ENCODE assay signal across 9 mouse cellular contexts in genomic region chr4:133449726-133450125, GRCm38 (mm10). TPM values are rescaled to one million over a fixed set of nuclear protein-coding genes. Genes with fewer than 3 reads are reported as not detected.
DNase-seq lines count a peak whose midpoint lies in the region; ATAC-seq and TF ChIP-seq lines count a peak whose summit lies in the region.
"Had no signal": no experiment of that assay in that cellular context is flagged by ENCODE, and none has a peak within 500 bp of the region (broad histone marks: within the 10 kb centered on the region; RNA-seq: fewer than 3 reads in every experiment).

No protein-coding gene starts in this region.

- no peak for TF ChIP-seq EP300 in CH12.LX (IDR thresholded peaks at IDR 0.05; ENCODE audit: low read length)

- H3K36me3 ChIP-seq in heart, embryonic 12.5 days = no peaks in the 10 kb centered on the region
- H3K36me3 ChIP-seq in CH12.LX (replicated peaks in 1 of 2; ENCODE audit: control insufficient read depth in 1 of 2, insufficient read depth in 1 of 2, low read length in 1 of 2) = no peaks in the 10 kb centered on the region
- H3K36me3 ChIP-seq in limb, embryonic 11.5 days (ENCODE audit: control insufficient read depth, insufficient read depth, low read length) = no peaks in the 10 kb centered on the region
- no peaks in the 10 kb centered on the region for H3K36me3 ChIP-seq in neural tube, embryonic 11.5 days (ENCODE audit: control insufficient read depth, insufficient read depth, low read length)

- peak; percentile 5 for TF ChIP-seq RAD21 in CH12.LX (IDR thresholded peaks at IDR 0.05; ENCODE audit: low read depth, low read length)

- no peak overlapping the region for H3K4me3 ChIP-seq in heart, embryonic 12.5 days
- no peak overlapping the region for H3K4me3 ChIP-seq in CH12.LX (replicated peaks in 1 of 3; ENCODE audit: low read depth in 2 of 3, low read length in 2 of 3, poor library complexity in 1 of 3)
- H3K4me3 ChIP-seq in limb, embryonic 11.5 days (ENCODE audit: low read depth, low read length) = no peak overlapping the region
- no peak overlapping the region for H3K4me3 ChIP-seq in neural tube, embryonic 11.5 days (ENCODE audit: low read depth, low read length)

- no peaks in the 10 kb centered on the region for H3K79me2 ChIP-seq in CH12.LX (replicated peaks; ENCODE audit: control insufficient read depth, extremely low read depth, insufficient read depth, poor library complexity, severe bottlenecking)

- H3K4me1 ChIP-seq in heart, embryonic 12.5 days (replicated peaks) = peaks cover 8% of the 10 kb centered on the region; the same call in 1 of the 2 replicates
- H3K4me1 ChIP-seq in CH12.LX (ENCODE audit: control insufficient read depth in 1 of 2, insufficient read depth in 2 of 2) = peaks cover 8 to 40% of the 10 kb centered on the region in 2 experiments
- H3K4me1 ChIP-seq in limb, embryonic 11.5 days (ENCODE audit: control insufficient read depth, insufficient read depth, low read length) = peaks cover 4% of the 10 kb centered on the region; the same call in 1 of the 2 replicates
- H3K4me1 ChIP-seq in neural tube, embryonic 11.5 days (ENCODE audit: control insufficient read depth, insufficient read depth, low read length) = no peaks in the 10 kb centered on the region; the same call in 1 of the 2 replicates

- H3K27ac ChIP-seq in heart, embryonic 12.5 days (ENCODE audit: poor library complexity, severe bottlenecking) = no peak overlapping the region
- no peak overlapping the region for H3K27ac ChIP-seq in CH12.LX (ENCODE audit: insufficient read depth, low read depth)
- no peak overlapping the region for H3K27ac ChIP-seq in limb, embryonic 11.5 days (replicated peaks; ENCODE audit: low read depth, low read length)
- H3K27ac ChIP-seq in neural tube, embryonic 11.5 days (ENCODE audit: low read depth, low read length) = no peak overlapping the region

- WGBS in heart, embryonic 12.5 days = 15% methylated on average over 13 of the region's 13 CpGs
- WGBS in limb, embryonic 11.5 days = 16% methylated on average over 13 of the region's 13 CpGs
- WGBS in neural tube, embryonic 11.5 days = 15% methylated on average over 13 of the region's 13 CpGs

- TF ChIP-seq CTCF in CH12.LX (conservative IDR thresholded peaks at IDR 0.05 in 1 of 2, IDR thresholded peaks at IDR 0.05 in 1 of 2; ENCODE audit: low read depth in 2 of 2, low read length in 2 of 2) = peak; percentile 54 to 69; a peak in 3 of 4 replicates

- H3K9me3 ChIP-seq in heart, embryonic 12.5 days (replicated peaks) = no peaks in the 10 kb centered on the region
- no peaks in the 10 kb centered on the region for H3K9me3 ChIP-seq in CH12.LX (replicated peaks; ENCODE audit: low read length)
- no peaks in the 10 kb centered on the region for H3K9me3 ChIP-seq in limb, embryonic 11.5 days (ENCODE audit: control insufficient read depth, low read length)
- no peaks in the 10 kb centered on the region for H3K9me3 ChIP-seq in neural tube, embryonic 11.5 days (ENCODE audit: control insufficient read depth, low read length)

- dilution Hi-C loops in CH12.LX (cut with MboI; ENCODE audit: extremely low pct_ligation_motif_present, extremely low pct_unique_long_range_greater_than_20kb, low sequenced_read_pairs) = no loop called here

- no peak for ATAC-seq in heart, embryonic 12.5 days (ENCODE audit: insufficient number of reproducible peaks, low FRiP score)
- no peak for ATAC-seq in limb, embryonic 11.5 days (ENCODE audit: insufficient number of reproducible peaks, low FRiP score, low TSS enrichment, low read depth)
- ATAC-seq in neural tube, embryonic 11.5 days (ENCODE audit: insufficient read depth, low FRiP score, low TSS enrichment) = no peak
- no peak for ATAC-seq in activated CD4-positive, CD25-positive, alpha-beta regulatory T cell, adult 4 months

- H3K9ac ChIP-seq in heart, embryonic 12.5 days = no peak overlapping the region
- H3K9ac ChIP-seq in CH12.LX (ENCODE audit: insufficient read depth, low read depth) = no peak overlapping the region
- H3K9ac ChIP-seq in limb, embryonic 11.5 days (ENCODE audit: low read length) = no peak overlapping the region
- no peak overlapping the region for H3K9ac ChIP-seq in neural tube, embryonic 11.5 days (ENCODE audit: low read length)

- in situ Hi-C loops in CH12.LX (cut with MboI; ENCODE audit: low pct_ligation_motif_present, low pct_unique_long_range_greater_than_20kb, low sequenced_read_pairs) = loop anchor here (5.0 to 10.0 kb wide), 3 partner anchors 37 to 145 kb away; no protein-coding TSS in a partner anchor

- peak overlapping the region; percentile 26; the same call in 1 of the 2 replicates for H3K4me2 ChIP-seq in heart, embryonic 12.5 days
- H3K4me2 ChIP-seq in CH12.LX (ENCODE audit: insufficient read depth, low read depth, poor library complexity, severe bottlenecking) = no peak overlapping the region
- H3K4me2 ChIP-seq in limb, embryonic 11.5 days (ENCODE audit: low read depth, severe bottlenecking) = no peak overlapping the region
- H3K4me2 ChIP-seq in neural tube, embryonic 11.5 days (ENCODE audit: low read depth) = no peak overlapping the region

- peaks cover 9% of the 10 kb centered on the region for H3K27me3 ChIP-seq in heart, embryonic 12.5 days (replicated peaks)
- H3K27me3 ChIP-seq in CH12.LX (replicated peaks) = peaks cover under 1% of the 10 kb centered on the region
- H3K27me3 ChIP-seq in limb, embryonic 11.5 days (ENCODE audit: control insufficient read depth, insufficient read depth, low read length) = no peaks in the 10 kb centered on the region
- no peaks in the 10 kb centered on the region for H3K27me3 ChIP-seq in neural tube, embryonic 11.5 days (ENCODE audit: control insufficient read depth, insufficient read depth, low read length)

- no peak for DNase-seq in heart, adult 8-10 months (ENCODE audit: low spot score)
- peak; percentile 28 for DNase-seq in CH12.LX (ENCODE audit: extremely low read depth)
- DNase-seq in brain, adult 2 months (ENCODE audit: low read depth, low spot score) = peak; percentile 35
- peak; percentile 70 for DNase-seq in heart, postnatal 4 days
- DNase-seq in limb, embryonic 11.5 days (ENCODE audit: low spot score) = peak; percentile 87
- peak; percentile 73 for DNase-seq in neural tube, embryonic 11.5 days (ENCODE audit: low spot score)

- TF ChIP-seq POLR2A in CH12.LX (IDR thresholded peaks at IDR 0.05; ENCODE audit: low read depth, low read length) = no peak

TF ChIP-seq in CH12.LX, 34 proteins besides CTCF, POLR2A, EP300 and RAD21:
- TF ChIP-seq MXI1 (IDR thresholded peaks at IDR 0.05; ENCODE audit: low read depth, low read length) (no peak), SMC3 (IDR thresholded peaks at IDR 0.05; ENCODE audit: low read depth, low read length) (peak; percentile 51)

RNA-seq across cellular contexts. Expression of gene Tent5b, which starts 30.2 kb away (rescaled TPM):
- 0.88 and 1.3 TPM in 2 replicates for polyA plus RNA-seq in heart, embryonic 12.5 days (2016; fragmentation: Nextera tagmentation; extraction: Ambion mirVana)
- 1 to 10 TPM; 1.3 to 3.0 (median 1.6) TPM for total RNA-seq in heart, adult 8-10 months (2022)
- 0.13 TPM in 1 of 2 replicates, not detected in the other for total RNA-seq in CH12.LX (2012; rRNA removed)
- total RNA-seq in CH12.LX (2014; rRNA removed) = not detected in 2 replicates
- not detected in 2 replicates for polyA plus RNA-seq in CH12.LX (2012; ENCODE audit: insufficient read length, low read depth)
- total RNA-seq in heart, postnatal 4 days (2021) = 1 to 10 TPM; 1.9 to 3.1 TPM
- polyA plus RNA-seq in limb, embryonic 11.5 days (2014; fragmentation: Nextera tagmentation; extraction: Ambion mirVana) = 0.51 and 0.71 TPM in 2 replicates
- polyA plus RNA-seq in neural tube, embryonic 11.5 days (2014; fragmentation: Nextera tagmentation; extraction: Ambion mirVana) = 0.20 and 0.38 TPM in 2 replicates
- polyA plus RNA-seq in activated CD4-positive, CD25-positive, alpha-beta regulatory T cell, adult 4 months (2017; shearing (Covaris generic)) = not detected
- total RNA-seq: left cerebral cortex, postnatal 36 days had no signal

RNA-seq across cellular contexts. Expression of gene Trnp1, which starts 48.6 kb away (rescaled TPM):
- polyA plus RNA-seq in heart, embryonic 12.5 days (2016; fragmentation: Nextera tagmentation; extraction: Ambion mirVana) = 1.2 TPM in 2 replicates
- total RNA-seq in heart, adult 8-10 months (2022) = 1 to 10 TPM; 1.3 to 1.8 (median 1.6) TPM
- total RNA-seq in CH12.LX (2012; rRNA removed) (not detected in 2 replicates), CH12.LX (2014; rRNA removed) (not detected in 2 replicates)
- not detected in 2 replicates for polyA plus RNA-seq in CH12.LX (2012; ENCODE audit: insufficient read length, low read depth)
- 1 to 10 TPM; 1.4 to 2.4 TPM for total RNA-seq in heart, postnatal 4 days (2021)
- polyA plus RNA-seq in limb, embryonic 11.5 days (2014; fragmentation: Nextera tagmentation; extraction: Ambion mirVana) = 1.5 and 1.9 TPM in 2 replicates
- polyA plus RNA-seq in neural tube, embryonic 11.5 days (2014; fragmentation: Nextera tagmentation; extraction: Ambion mirVana) = 2.0 and 2.7 TPM in 2 replicates
- not detected for polyA plus RNA-seq in activated CD4-positive, CD25-positive, alpha-beta regulatory T cell, adult 4 months (2017; shearing (Covaris generic))
